Mouse (Mus musculus) hindbrain, embryonic 16.5 days (tissue): Measurements from ENCODE around the gene Zfp867. TPM values are rescaled to one million over a fixed set of nuclear protein-coding genes. Genes with fewer than 3 reads are reported as not detected.

Source experiments
- ATAC-seq: fragments of 200-750 bp; cut with Nextera tagmentation; 2 replicates; pipeline ENCODE4 v1.8.0; 2017; ENCODE audit warnings: moderate TSS enrichment, moderate library complexity
- H3K27ac ChIP-seq: fragments of 300-500 bp; sonication (generic); 2 replicates; pipeline ENCODE4 v1.5.1; 2014; ENCODE audit warnings: low read depth, mild to moderate bottlenecking, control low read depth, low read length, moderate library complexity
- H3K27me3 ChIP-seq: fragments of 300-500 bp; sonication (generic); replicated peaks from 2 replicates; pipeline ENCODE4 v1.6.1; 2014; ENCODE audit warnings: low read length; ENCODE audit not compliant: control insufficient read depth, insufficient read depth
- H3K36me3 ChIP-seq: fragments of 300-500 bp; sonication (generic); 2 replicates; pipeline ENCODE4 v1.6.1; 2014; ENCODE audit warnings: mild to moderate bottlenecking, low read length, moderate library complexity, mixed read lengths; ENCODE audit not compliant: control insufficient read depth, insufficient read depth
- H3K4me1 ChIP-seq: fragments of 300-500 bp; sonication (generic); 2 replicates; pipeline ENCODE4 v1.6.1; 2014; ENCODE audit warnings: low read depth, low read length; ENCODE audit not compliant: control insufficient read depth, insufficient read depth
- H3K4me2 ChIP-seq: fragments of 300-500 bp; sonication (generic); 2 replicates; pipeline ENCODE4 v1.6.1; 2014; ENCODE audit warnings: mild to moderate bottlenecking, low read length, control low read depth, moderate library complexity
- H3K4me3 ChIP-seq: fragments of 300-500 bp; sonication (generic); 2 replicates; pipeline ENCODE4 v1.5.1; 2014; ENCODE audit warnings: mild to moderate bottlenecking, low read length, control low read depth, moderate library complexity
- H3K9ac ChIP-seq: fragments of 300-500 bp; sonication (generic); 2 replicates; pipeline ENCODE4 v1.6.1; 2014; ENCODE audit warnings: low read depth, mild to moderate bottlenecking, control low read depth, low read length, moderate library complexity
- H3K9me3 ChIP-seq: fragments of 300-500 bp; sonication (generic); 2 replicates; pipeline ENCODE4 v1.6.1; 2014; ENCODE audit warnings: mild to moderate bottlenecking, low read length, moderate library complexity; ENCODE audit not compliant: control insufficient read depth
- whole genome bisulfite sequencing: fragments of 180-500 bp; shearing (Covaris S2); extraction: QIAGEN DNeasy Blood & Tissue Kit; methylation state at CpG from one replicate; pipeline ENCODE4 v1.1.7; 2014; 5-methylcytosine and 5-hydroxymethylcytosine counted together
- polyA plus RNA-seq: library from polyadenylated mRNA; unstranded; fragments of >200 nt; fragmentation: Nextera tagmentation; extraction: Ambion mirVana; gene quantifications from 2 replicates; pipeline ENCODE4 v1.2.1, GENCODE M21; 2015

Gene Zfp867
- polyA plus RNA-seq, 1 experiment from 2014 or later: 11.7 TPM

DNA sequence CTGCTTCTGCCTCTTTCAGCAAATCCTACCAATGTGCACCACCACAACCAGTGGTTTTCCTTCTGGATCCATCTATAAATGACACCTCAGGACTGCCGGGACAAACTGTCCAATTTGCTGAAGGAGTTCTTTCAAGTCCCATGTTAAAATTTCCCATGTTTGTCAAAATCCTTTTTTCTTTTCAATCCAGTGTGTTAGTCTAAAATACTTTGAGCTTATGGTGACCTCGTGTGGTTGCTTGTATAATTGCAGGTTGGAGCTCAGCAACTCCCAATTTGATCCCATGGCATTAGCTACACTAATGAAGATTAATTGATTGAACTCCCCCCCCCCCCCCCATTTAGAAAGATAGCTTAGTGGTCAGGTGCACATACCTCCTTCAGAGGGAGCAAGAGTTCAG is 10.9 kb upstream of the Zfp867 start:
- Histone ChIP-seq H3K27ac (no peak overlapping the region), H3K4me2 (no peak overlapping the region), H3K9me3 (no peaks in the 10 kb centered on the region), H3K9ac (no peak overlapping the region), H3K4me1 (no peaks in the 10 kb centered on the region), H3K4me3 (no peak overlapping the region), H3K36me3 (peaks cover 11% of the 10 kb centered on the region), H3K27me3 (no peaks in the 10 kb centered on the region)
- WGBS: 12% methylated on average over 2 of the region's 2 CpGs
- no peak for ATAC-seq

DNA sequence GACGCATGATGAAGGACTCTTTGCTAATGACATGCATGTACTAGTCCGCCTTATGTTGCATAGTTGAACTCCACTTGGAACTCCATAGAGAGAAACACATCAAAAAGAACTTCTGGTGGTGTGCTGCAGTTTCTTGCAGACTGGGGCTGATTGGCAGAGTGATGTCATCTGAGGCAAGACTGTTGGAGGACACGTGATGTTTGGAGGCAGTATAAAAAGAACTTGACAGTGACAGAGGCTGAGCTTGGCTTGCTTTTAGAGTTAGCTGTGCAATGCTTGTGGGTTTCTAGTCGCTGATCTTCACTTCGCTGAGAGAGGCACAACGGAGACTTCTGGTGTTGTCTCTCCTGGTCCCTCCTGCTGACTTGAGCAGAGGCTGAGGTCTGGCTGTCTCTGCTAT is 5.0 kb upstream of the Zfp867 start:
- H3K4me1 ChIP-seq: no peaks in the 10 kb centered on the region
- H3K9ac ChIP-seq: no peak overlapping the region
- H3K27ac ChIP-seq: no peak overlapping the region
- H3K36me3 ChIP-seq: no peaks in the 10 kb centered on the region
- no peak overlapping the region for H3K4me3 ChIP-seq
- whole genome bisulfite sequencing: 60% methylated on average over 6 of the region's 6 CpGs
- H3K27me3 ChIP-seq: no peaks in the 10 kb centered on the region
- no peaks in the 10 kb centered on the region for H3K9me3 ChIP-seq
- H3K4me2 ChIP-seq: no peak overlapping the region
- no peak for ATAC-seq

GRCm38 (mm10) chr11:59471413-59472325 is 605 bp downstream of the Zfp867 start:
- Histone ChIP-seq H3K27ac (peak overlapping the region; percentile 77), H3K9ac (peak overlapping the region; percentile 92), H3K4me1 (peaks cover 6% of the 10 kb centered on the region), H3K36me3 (no peaks in the 10 kb centered on the region), H3K4me2 (peak overlapping the region; percentile 80), H3K9me3 (no peaks in the 10 kb centered on the region), H3K27me3 (no peaks in the 10 kb centered on the region), H3K4me3 (peak overlapping the region; percentile 82)
- ATAC-seq: peak; percentile 88
- 7% methylated on average over 37 of the region's 37 CpGs for WGBS

DNA sequence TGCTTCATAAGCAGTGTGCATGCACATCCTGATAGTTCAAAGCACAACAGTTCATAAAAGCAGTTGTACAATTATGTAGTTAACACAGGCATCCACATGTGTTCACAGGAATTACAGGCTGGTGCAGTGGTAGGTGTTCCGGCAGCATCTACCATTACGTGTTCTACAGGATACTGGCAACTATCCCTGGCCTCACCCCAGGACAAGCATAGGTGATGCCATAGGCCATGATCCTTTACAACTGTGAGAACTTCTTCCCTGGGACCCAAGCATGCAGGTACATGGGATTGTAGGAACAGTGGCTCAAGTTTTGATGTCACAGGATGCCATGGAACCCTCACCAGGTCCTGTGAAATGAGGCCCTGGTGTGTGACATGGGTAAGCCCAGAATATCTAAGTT is 11.8 kb downstream of the Zfp867 start:
- Histone ChIP-seq H3K9ac (no peak overlapping the region), H3K4me3 (no peak overlapping the region), H3K9me3 (peaks cover 17% of the 10 kb centered on the region), H3K4me1 (no peaks in the 10 kb centered on the region), H3K27me3 (no peaks in the 10 kb centered on the region), H3K36me3 (peaks cover 41% of the 10 kb centered on the region), H3K4me2 (no peak overlapping the region), H3K27ac (no peak overlapping the region)
- ATAC-seq: no peak
- 95% methylated on average over 2 of the region's 2 CpGs for WGBS

DNA sequence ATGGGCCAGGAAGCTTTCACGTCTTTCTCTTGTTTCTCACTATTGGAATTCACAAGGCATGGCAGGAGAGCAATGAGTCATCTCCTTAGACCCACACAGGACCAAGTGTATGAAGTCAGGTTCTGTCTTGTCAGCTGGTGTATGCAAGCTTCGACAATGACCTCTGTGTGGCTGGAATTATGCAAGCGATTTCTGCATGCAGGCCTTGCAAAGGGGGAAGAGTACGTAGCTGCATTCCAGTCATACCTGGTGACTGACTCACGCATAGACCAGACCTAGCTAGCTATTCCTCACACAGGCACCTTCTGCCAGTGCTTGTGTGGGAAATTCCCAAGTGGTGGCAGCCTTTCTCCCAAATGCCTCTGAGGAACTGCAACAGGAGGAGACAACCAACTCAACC is 13.3 kb downstream of the Zfp867 start:
- H3K27me3 ChIP-seq: no peaks in the 10 kb centered on the region
- no peak overlapping the region for H3K4me3 ChIP-seq
- no peak overlapping the region for H3K9ac ChIP-seq
- peaks cover 43% of the 10 kb centered on the region for H3K36me3 ChIP-seq
- no peak overlapping the region for H3K4me2 ChIP-seq
- 59% methylated on average over 5 of the region's 5 CpGs for WGBS
- no peak overlapping the region; the same call in 1 of the 2 replicates for H3K27ac ChIP-seq
- H3K4me1 ChIP-seq: no peaks in the 10 kb centered on the region
- peaks cover 16% of the 10 kb centered on the region for H3K9me3 ChIP-seq
- no peak for ATAC-seq

GRCm38 (mm10) chr11:59456891-59457290 is 15.4 kb downstream of the Zfp867 start:
- H3K4me2 ChIP-seq: no peak overlapping the region
- no peak overlapping the region for H3K9ac ChIP-seq
- H3K9me3 ChIP-seq: no peaks in the 10 kb centered on the region
- 90% methylated on average over 2 of the region's 2 CpGs for WGBS
- H3K27me3 ChIP-seq: no peaks in the 10 kb centered on the region
- no peak for ATAC-seq
- H3K4me1 ChIP-seq: no peaks in the 10 kb centered on the region
- no peak overlapping the region for H3K4me3 ChIP-seq
- H3K27ac ChIP-seq: no peak overlapping the region
- H3K36me3 ChIP-seq: peaks cover 27% of the 10 kb centered on the region

GRCm38 (mm10) chr11:59456346-59456745 is 15.9 kb downstream of the Zfp867 start:
- WGBS: 100% methylated on average over 2 of the region's 2 CpGs
- Histone ChIP-seq H3K36me3 (peaks cover 24% of the 10 kb centered on the region), H3K9ac (no peak overlapping the region)

DNA sequence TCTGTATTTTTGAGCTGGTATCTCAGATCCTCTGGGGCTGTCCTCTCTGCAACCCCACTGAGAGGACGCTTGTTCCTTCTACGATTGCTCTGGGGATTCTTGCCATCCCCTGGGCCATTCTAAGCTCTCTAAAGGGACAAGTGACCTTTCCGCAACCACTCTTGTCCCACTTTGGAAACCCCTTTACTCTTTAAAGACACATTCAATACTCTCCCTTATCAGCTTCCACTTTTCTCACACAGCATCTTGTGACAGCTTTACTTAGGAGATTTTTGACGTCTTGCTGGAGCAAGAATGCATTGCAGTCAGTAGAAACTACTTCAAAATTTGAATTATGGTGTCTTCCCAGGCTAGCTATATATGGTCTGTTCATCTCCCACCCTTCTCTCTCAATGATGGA is 21.2 kb downstream of the Zfp867 start, which contains the start of gene Snap47:
Gene Snap47, minus strand, starts transcription at position 101 of the 400 bp plus-strand sequence.
- WGBS: 74% methylated on average over 4 of the region's 4 CpGs
- peak within 1 kb of the TSS; percentile 53 for H3K4me3 ChIP-seq
- ATAC-seq: no peak
- no peaks in the 10 kb centered on the region for H3K9me3 ChIP-seq
- H3K27ac ChIP-seq: peak within 1 kb of the TSS; percentile 89
- H3K4me1 ChIP-seq: peaks cover 23% of the 10 kb centered on the region
- H3K36me3 ChIP-seq: peaks cover 15% of the 10 kb centered on the region
- H3K9ac ChIP-seq: peak within 1 kb of the TSS; percentile 64
- H3K4me2 ChIP-seq: peak within 1 kb of the TSS; percentile 89
- H3K27me3 ChIP-seq: no peaks in the 10 kb centered on the region

More at GRCm38 (mm10) chr11:59456346-59456745, 15.9 kb downstream of the Zfp867 start:
- Histone ChIP-seq H3K27me3 (no peaks in the 10 kb centered on the region), H3K27ac (no peak overlapping the region), H3K4me1 (no peaks in the 10 kb centered on the region), H3K4me3 (no peak overlapping the region), H3K4me2 (no peak overlapping the region), H3K9me3 (no peaks in the 10 kb centered on the region)
- no peak for ATAC-seq

- H3K27ac ChIP-seq: peak overlapping the region; percentile 89
- ATAC-seq: peak; percentile 83
- under 1% methylated on average over 38 of the region's 38 CpGs for WGBS
Measured at GRCm38 (mm10) chr11:59450230-59450771, 22.0 kb downstream of the Zfp867 start.

More at GRCm38 (mm10) chr11:59450230-59450771, 22.0 kb downstream of the Zfp867 start:
- Histone ChIP-seq H3K4me2 (peak overlapping the region; percentile 89), H3K36me3 (peaks cover 12% of the 10 kb centered on the region), H3K9me3 (no peaks in the 10 kb centered on the region), H3K9ac (peak overlapping the region; percentile 64), H3K4me1 (peaks cover 23% of the 10 kb centered on the region), H3K4me3 (peak overlapping the region; percentile 53), H3K27me3 (no peaks in the 10 kb centered on the region)
